Mouse (Mus musculus): ENCODE data around the gene Gm42715. TPM values are rescaled to one million over a fixed set of nuclear protein-coding genes. Genes with fewer than 3 reads are reported as not detected.

The Gm42715 gene
- polyA plus RNA-seq (2015; fragmentation: Nextera tagmentation; extraction: Ambion mirVana) = 17.4 and 17.5 TPM in 2 replicates

- Histone ChIP-seq H3K9ac (no peak within 1 kb of the TSS), H3K27ac (no peak within 1 kb of the TSS), H3K4me2 (no peak within 1 kb of the TSS), H3K4me1 (no peaks in the 10 kb centered on the region; the same call in 1 of the 2 replicates), H3K4me3 (no peak within 1 kb of the TSS), H3K36me3 (replicated peaks) (peaks cover 62% of the 10 kb centered on the region), H3K27me3 (replicated peaks) (no peaks in the 10 kb centered on the region), H3K9me3 (no peaks in the 10 kb centered on the region)
- WGBS = 96% methylated on average over 3 of the region's 3 CpGs
- ATAC-seq (replicated peaks) = no peak
Measured at GRCm38 (mm10) chr7:127519284-127519683, at the start of gene Gm42715. TSS of gene Gm42715 (plus strand) at chr7:127519584.

- 8% methylated on average over 10 of the region's 10 CpGs for WGBS
- Histone ChIP-seq H3K4me2 (peak overlapping the region; percentile 70), H3K9me3 (no peaks in the 10 kb centered on the region), H3K9ac (peak overlapping the region; percentile 91), H3K4me1 (peaks cover 20% of the 10 kb centered on the region), H3K4me3 (peak overlapping the region; percentile 68), H3K27me3 (replicated peaks) (no peaks in the 10 kb centered on the region), H3K36me3 (replicated peaks) (peaks cover 18% of the 10 kb centered on the region), H3K27ac (peak overlapping the region; percentile 94)
- ATAC-seq (replicated peaks) = 0 out of 2 replicates have a peak, but pooled peaks have one; percentile 17
Measured at GRCm38 (mm10) chr7:127470011-127470715, 49.2 kb upstream of the Gm42715 start.

- Histone ChIP-seq H3K9ac (peak overlapping the region; percentile 91), H3K27me3 (replicated peaks) (no peaks in the 10 kb centered on the region), H3K36me3 (replicated peaks) (peaks cover 26% of the 10 kb centered on the region), H3K4me2 (peak overlapping the region; percentile 70), H3K27ac (peak overlapping the region; percentile 94), H3K4me3 (peak overlapping the region; percentile 68), H3K4me1 (peaks cover 20% of the 10 kb centered on the region), H3K9me3 (no peaks in the 10 kb centered on the region)
- ATAC-seq (replicated peaks) = peak; percentile 95
- WGBS = under 1% methylated on average over 46 of the region's 46 CpGs
Measured at GRCm38 (mm10) chr7:127470743-127471645, 48.4 kb upstream of the Gm42715 start.

GRCm38 (mm10) chr7:127471646-127472010 lies 47.8 kb upstream of the Gm42715 start:
- Histone ChIP-seq H3K27me3 (replicated peaks) (no peaks in the 10 kb centered on the region), H3K9ac (peak overlapping the region; percentile 91), H3K9me3 (no peaks in the 10 kb centered on the region), H3K27ac (peak overlapping the region; percentile 94), H3K4me2 (peak overlapping the region; percentile 70), H3K36me3 (replicated peaks) (peaks cover 31% of the 10 kb centered on the region), H3K4me1 (peaks cover 20% of the 10 kb centered on the region), H3K4me3 (peak overlapping the region; percentile 68)
- ATAC-seq (replicated peaks) = peak; percentile 34
- under 1% methylated on average over 25 of the region's 25 CpGs for WGBS

GRCm38 (mm10) chr7:127472060-127472459 lies 47.3 kb upstream of the Gm42715 start:
- Histone ChIP-seq H3K4me3 (peak overlapping the region; percentile 68), H3K27ac (peak overlapping the region; percentile 94), H3K9ac (peak overlapping the region; percentile 91), H3K9me3 (no peaks in the 10 kb centered on the region), H3K4me1 (peaks cover 24% of the 10 kb centered on the region), H3K27me3 (replicated peaks) (no peaks in the 10 kb centered on the region), H3K4me2 (peak overlapping the region; percentile 70), H3K36me3 (replicated peaks) (peaks cover 31% of the 10 kb centered on the region)
- WGBS = under 1% methylated on average over 7 of the region's 7 CpGs
- no peak for ATAC-seq (replicated peaks)

GRCm38 (mm10) chr7:127473705-127474104 lies 45.7 kb upstream of the Gm42715 start:
- Histone ChIP-seq H3K4me1 (peaks cover 29% of the 10 kb centered on the region), H3K9me3 (no peaks in the 10 kb centered on the region), H3K27ac (no peak overlapping the region; the same call in 1 of the 2 replicates), H3K4me2 (no peak overlapping the region), H3K4me3 (no peak overlapping the region), H3K36me3 (replicated peaks) (peaks cover 31% of the 10 kb centered on the region), H3K27me3 (replicated peaks) (no peaks in the 10 kb centered on the region), H3K9ac (no peak overlapping the region)
- WGBS = 72% methylated on average over 5 of the region's 5 CpGs
- no peak for ATAC-seq (replicated peaks)

- Histone ChIP-seq H3K27ac (no peak overlapping the region), H3K9ac (no peak overlapping the region), H3K4me3 (no peak overlapping the region), H3K4me2 (no peak overlapping the region), H3K9me3 (no peaks in the 10 kb centered on the region), H3K36me3 (replicated peaks) (peaks cover 31% of the 10 kb centered on the region), H3K4me1 (peaks cover 23% of the 10 kb centered on the region), H3K27me3 (replicated peaks) (no peaks in the 10 kb centered on the region)
- ATAC-seq (replicated peaks) = no peak
- WGBS = 74% methylated on average over 6 of the region's 6 CpGs
Measured at GRCm38 (mm10) chr7:127474378-127475070, 44.9 kb upstream of the Gm42715 start.

GRCm38 (mm10) chr7:127475186-127475740 lies 44.1 kb upstream of the Gm42715 start:
- Histone ChIP-seq H3K4me3 (no peak overlapping the region), H3K36me3 (replicated peaks) (peaks cover 31% of the 10 kb centered on the region), H3K4me2 (no peak overlapping the region), H3K27me3 (replicated peaks) (no peaks in the 10 kb centered on the region), H3K4me1 (peaks cover 24% of the 10 kb centered on the region), H3K9ac (no peak overlapping the region), H3K9me3 (no peaks in the 10 kb centered on the region), H3K27ac (no peak overlapping the region)
- ATAC-seq (replicated peaks) = no peak
- 93% methylated on average over 11 of the region's 11 CpGs for WGBS

- Histone ChIP-seq H3K4me1 (peaks cover 35% of the 10 kb centered on the region), H3K9ac (no peak overlapping the region), H3K4me2 (no peak overlapping the region), H3K27me3 (replicated peaks) (no peaks in the 10 kb centered on the region), H3K27ac (no peak overlapping the region), H3K9me3 (no peaks in the 10 kb centered on the region), H3K36me3 (replicated peaks) (peaks cover 31% of the 10 kb centered on the region), H3K4me3 (no peak overlapping the region)
- 95% methylated on average over 11 of the region's 11 CpGs for WGBS
- no peak for ATAC-seq (replicated peaks)
Measured at GRCm38 (mm10) chr7:127476336-127476735, 43.0 kb upstream of the Gm42715 start.

GRCm38 (mm10) chr7:127476855-127477254 lies 42.5 kb upstream of the Gm42715 start:
- Histone ChIP-seq H3K36me3 (replicated peaks) (peaks cover 31% of the 10 kb centered on the region), H3K27me3 (replicated peaks) (no peaks in the 10 kb centered on the region), H3K9me3 (no peaks in the 10 kb centered on the region), H3K4me1 (peaks cover 36% of the 10 kb centered on the region), H3K27ac (peak overlapping the region; percentile 96), H3K9ac (peak overlapping the region; percentile 93; the same call in 1 of the 2 replicates), H3K4me3 (peak overlapping the region; percentile 86), H3K4me2 (peak overlapping the region; percentile 94)
- WGBS = 85% methylated on average over 4 of the region's 4 CpGs
- no peak for ATAC-seq (replicated peaks)

- Histone ChIP-seq H3K27me3 (replicated peaks) (no peaks in the 10 kb centered on the region), H3K4me3 (peak overlapping the region; percentile 86), H3K4me2 (peak overlapping the region; percentile 94), H3K4me1 (peaks cover 28% of the 10 kb centered on the region), H3K9me3 (no peaks in the 10 kb centered on the region), H3K36me3 (replicated peaks) (peaks cover 39% of the 10 kb centered on the region), H3K9ac (peak overlapping the region; percentile 93), H3K27ac (peak overlapping the region; percentile 96)
- peak; percentile 93 for ATAC-seq (replicated peaks)
- WGBS = under 1% methylated on average over 50 of the region's 50 CpGs
Measured at GRCm38 (mm10) chr7:127477687-127478634, 41.4 kb upstream of the Gm42715 start.
